Mouse (Mus musculus): ENCODE measurements around the gene Cacna1c.

The Cacna1c gene

DNA sequence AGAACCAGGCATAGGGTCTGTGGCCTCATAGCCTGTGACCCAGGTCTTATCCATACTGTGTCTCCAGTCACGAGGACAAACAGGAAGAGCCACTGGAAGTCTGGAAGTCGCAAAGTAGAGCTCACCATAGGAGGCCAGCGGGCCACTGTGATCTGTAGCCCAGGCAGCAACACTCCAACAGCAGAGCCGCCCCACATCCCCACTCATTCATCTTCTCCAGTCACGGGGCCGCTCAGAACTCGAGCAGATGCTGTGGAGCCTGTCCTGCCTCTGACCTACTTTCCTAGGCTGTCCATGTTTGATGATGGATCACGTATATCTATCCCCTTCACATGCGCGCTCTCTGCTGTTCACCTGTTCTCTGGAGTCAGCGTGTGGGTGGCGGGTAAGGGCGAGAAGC is 246.0 kb downstream of the Cacna1c start:
- DNase-seq: no peak

DNA sequence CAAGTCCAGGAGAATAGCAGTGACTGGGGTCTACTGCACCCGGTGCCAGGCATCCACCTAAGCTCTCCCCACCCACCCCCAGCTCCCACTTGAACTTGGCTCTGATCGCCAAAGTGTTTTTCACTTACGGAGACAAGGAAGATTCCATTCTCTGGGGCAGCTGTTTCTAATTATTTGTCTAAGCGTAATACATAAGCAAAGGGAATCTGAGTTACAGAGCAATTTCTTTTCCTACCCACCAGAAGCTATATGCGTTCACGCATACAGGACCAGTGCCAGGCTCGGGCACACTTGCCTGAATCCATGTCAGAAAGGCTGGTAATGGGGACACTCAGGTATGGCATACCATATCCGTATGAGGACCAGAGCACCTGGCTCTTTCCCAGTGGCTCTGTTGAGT is 248.9 kb downstream of the Cacna1c start:
- no peak for DNase-seq

DNA sequence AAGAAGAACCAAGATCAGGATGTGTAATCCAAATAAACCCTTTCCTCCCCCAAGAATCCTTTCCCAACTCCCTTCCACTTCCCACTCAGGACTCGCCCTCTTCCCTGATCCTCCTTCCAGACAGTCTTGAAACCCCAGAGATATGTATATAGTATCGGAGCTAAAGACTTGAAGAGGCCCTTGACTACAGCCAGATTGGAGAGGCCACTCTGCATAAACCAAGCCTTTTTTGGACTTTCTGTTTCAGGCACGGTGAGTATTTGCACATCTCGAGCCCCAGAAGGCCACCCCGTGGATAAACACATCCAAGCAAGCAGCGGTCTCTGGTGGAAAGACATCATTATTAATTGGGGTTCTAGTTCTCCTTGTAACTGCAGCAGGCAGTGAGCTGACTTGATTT is 249.6 kb downstream of the Cacna1c start:
- peak; percentile 31 to 59 for DNase-seq

DNA sequence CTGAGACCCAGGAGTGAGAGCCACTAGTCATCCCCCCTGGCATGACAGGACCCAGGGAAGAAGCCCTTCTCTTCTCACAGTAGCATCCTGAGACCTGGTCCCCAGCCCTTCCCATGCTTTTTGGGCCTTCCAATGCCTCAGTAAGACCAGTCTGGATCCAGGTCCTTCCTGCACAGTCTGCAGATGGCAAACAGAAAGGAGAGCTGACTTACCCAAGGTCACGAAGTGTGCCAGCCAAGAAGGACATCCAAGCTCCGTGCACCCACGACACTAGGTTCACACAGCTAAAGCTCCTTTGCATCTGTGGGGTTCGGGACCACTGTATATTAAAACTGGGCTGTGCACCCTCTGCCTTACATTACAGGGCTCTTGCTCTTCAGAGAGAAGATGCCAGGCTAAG is 252.1 kb downstream of the Cacna1c start:
- DNase-seq: no peak

DNA sequence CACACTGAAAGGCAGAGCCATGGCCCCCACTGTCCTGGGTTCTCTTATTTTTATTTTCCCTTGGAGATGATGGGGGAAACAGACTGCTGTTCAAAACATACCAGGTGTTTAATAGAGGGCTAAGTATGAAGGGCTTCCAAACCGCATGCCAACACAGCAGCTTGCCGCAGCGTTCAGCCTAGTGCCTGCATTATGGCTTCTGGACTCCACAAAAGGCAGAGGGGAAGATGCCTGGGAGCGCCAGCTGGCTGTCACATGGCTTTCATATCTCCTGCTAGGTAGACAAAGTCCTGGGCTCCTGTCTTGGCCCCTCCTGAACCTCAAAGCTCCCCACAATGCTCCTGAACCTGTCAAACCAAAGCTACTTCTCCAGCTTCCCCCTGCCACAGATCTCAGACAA is 254.4 kb downstream of the Cacna1c start:
- DNase-seq: no peak

DNA sequence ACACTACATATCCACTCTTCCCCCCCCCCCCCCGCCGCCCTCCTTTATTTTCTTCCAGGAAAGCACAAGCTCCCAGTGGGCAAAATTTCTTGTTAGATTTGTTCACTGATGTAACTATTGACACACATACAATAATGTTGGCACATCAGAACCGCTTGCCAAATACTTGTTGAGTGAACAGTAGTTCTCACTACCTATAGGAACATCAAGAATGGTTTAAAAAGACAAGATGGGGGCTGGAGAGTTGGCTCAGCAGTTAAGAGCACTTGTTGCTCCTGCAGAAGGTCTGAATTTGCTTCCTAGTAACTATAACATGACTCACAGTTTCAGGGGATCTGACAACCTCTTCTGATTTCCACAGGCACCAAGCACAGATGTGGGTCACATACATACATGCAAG is 255.2 kb downstream of the Cacna1c start:
- no peak for DNase-seq

DNA sequence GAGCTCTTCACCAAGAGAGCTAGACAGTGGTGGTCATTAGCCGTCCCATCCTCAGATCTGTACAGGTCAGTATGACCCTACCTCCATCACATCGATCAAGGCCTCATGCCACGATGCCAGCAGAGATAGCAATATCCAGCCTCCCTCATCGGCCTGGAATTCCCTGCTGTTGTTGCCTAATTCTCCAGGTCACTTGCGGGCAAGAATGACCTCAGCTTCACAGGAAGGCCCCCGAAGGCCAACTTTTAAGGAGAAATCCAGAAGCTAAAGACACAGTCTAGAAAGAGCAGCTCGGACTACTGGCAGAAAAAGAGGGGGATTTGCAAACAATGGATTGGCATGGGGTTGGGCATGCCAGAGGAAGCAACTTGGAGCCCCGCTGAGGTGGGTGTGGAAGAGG is 256.6 kb downstream of the Cacna1c start:
- DNase-seq: no peak

DNA sequence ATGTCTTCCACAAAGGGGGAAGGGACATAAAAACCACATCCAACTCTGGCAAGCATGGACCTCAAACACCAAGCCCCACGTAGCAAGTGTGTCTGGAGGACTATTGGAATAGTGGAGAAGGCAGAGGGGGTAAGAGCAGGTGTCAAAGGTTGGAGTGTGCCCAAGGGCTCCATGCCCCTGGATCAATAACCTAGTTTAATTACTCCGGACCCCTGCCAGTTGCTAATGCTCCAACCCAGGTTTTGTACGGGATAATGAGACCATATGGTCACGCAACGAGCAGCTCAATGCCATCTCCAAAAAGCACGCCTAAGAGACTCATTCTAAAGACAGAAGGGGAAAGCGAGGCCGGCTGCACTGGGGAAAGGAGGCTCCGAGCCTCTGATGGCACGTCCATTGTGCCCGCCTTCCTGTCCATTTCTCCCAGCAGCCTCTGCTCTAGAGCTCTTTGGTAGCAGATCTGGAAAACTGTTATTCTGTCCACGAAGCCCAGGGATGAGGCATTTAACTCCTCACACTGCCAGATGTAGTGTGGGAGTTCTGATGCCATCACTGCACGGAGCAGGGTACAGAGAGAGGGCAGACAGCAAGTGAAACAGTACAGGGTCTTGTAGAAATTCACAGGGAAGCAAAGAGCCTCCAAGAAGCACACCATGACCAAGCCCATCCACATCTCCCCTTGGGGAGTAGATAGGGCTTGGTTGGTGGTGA is 257.7 kb downstream of the Cacna1c start:
- no peak for DNase-seq

DNA sequence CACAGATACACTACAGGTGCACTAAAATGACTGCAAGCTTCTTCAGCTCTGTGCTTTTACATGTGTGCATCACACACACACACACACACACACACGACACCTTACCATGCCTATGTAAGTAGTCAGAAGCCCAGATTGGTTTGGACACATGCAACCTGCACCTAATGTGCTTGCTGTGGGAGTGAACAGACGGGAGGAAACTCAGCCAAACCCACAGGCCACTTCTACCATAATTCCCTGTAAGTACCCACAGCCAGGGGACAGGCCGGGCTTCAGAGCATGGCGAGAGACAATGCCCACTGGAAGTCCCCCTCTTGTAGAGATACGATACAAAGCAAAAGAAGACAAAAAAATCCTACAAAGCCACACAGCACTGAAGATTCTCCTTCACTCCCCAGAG is 258.7 kb downstream of the Cacna1c start:
- DNase-seq: no peak

DNA sequence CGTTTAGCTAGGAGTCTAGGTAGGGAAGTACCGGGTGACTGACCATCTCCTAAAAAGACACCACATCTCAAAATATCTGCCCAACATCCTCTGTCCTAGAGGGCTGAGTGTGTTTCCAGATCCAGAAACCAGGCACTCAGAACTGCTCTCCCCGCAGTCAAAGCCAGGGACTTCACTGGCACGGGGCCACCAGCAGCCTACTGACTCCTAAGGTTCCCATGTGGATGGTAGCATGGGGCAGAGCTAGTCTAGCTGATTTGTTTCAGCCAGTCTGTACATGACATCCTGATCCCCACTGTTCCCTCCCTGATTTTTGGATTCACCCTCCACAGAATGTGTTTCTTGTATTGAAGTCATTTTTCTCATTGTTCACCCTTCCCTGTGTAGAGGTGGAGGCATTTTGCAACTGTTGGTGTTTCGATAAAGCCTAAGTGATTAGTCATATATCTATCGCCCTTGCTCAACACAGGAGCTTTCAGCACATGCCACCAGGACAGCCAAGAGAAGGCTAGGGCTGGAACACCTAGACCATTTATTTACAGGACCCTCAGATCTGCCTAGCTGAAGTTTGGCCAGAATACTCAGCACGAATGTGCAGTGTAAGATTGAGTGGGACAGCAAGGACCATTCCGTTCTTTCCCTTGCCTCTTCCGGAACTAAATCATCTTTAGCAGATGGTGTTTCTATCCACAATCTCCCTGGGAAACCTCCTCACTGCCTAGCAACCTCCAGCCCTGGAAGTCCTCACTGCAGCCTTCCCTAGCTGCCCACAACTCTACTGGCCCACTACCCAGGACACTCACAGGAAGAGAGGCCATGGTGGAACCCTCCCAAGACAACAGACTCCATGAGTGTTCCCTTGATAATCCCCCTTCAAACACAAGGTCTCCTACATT is 260.4 kb downstream of the Cacna1c start:
- peak in 1 of 2 experiments; percentile 35 for DNase-seq

DNA sequence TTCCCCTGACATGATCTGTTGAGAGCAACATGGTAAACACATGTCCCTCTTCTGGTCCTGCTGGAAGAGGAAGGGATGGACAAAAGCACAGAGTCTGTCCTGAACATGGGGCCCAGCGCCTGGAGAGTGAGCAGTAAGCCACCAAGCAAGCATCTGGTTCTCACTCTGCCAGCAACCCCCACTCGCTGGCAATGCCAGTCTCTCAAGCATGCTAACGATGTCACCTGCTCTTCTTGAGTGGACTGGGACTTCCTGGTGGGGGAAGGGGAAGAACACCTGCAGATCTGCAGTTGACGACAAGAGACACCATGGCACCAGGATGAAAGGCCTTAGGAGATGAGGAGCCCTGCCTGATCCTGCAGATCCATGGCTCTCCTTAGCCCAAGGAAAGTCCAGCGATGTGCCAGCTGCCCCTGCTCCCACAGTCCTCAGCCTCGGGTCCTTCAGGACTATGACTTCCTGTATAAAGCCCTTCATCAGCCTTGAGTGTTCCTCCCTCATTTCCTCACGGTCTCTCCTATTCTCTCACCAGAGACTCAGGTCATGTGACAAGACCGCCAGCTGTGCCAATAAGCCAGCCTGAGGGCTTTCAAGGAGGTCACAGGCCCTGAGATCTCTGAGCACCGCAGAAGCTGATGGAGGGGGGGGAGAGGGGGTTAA is 261.8 kb downstream of the Cacna1c start:
- peak; percentile 62 to 84 for DNase-seq

DNA sequence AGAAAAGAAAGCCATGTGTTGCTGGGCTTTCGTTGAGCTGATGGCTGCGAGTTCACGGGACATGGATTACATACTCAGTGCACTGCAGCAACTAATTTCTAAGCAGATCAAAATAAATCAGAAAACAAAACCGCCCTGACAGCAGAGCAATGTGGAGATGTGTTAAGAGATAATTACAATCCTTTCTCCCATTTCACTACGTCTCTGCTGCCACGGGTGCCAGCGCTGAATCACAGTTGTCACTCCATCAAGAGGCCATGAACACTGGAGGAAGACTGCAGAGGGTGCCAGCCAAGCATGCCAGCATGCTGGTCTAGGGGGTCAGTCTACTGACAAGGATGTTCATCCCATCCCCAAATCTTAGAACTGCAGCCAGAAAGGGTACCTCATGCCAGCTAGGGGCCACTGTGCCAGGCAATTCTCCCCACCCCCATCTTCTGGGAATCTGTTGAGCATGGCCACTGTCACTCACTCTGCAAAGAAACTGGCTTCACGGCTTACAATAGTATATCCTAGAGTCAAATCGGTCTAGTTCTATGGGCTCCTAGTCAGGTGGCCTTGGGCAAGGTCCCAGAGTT is 263.1 kb downstream of the Cacna1c start:
- DNase-seq: no peak

DNA sequence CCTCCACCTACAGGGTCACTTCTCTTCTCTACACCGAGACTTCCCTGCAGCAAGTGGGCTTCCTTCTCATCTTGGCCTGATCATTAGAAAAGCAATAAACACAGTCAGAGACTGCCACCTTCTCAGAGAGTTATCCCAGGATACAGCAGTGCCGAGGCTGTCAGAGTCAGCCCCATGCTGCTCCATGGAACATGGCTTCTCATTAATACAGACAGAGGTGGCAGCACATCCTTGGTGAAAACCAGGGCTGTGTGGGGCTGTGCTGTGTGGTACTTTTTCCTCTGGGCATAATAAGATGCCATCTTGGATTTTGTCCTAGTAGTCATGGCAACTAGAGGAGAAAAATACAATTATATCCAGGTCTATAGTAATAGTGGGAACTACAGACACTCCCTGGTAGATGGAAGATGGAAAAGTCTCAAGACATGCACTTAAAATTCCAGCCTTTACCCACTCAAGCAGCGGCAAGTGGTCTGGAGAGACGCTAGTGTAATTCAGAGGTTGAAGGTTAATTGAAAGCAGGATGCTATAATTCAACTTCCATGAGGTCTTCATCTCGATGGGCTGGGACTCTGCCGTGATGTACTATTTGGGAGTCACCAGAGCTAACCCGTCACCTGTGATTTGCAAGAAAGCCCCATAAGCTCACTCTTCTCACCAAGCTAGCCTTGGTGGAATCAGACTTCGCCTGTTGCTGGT is 264.1 kb downstream of the Cacna1c start:
- no peak for DNase-seq

DNA sequence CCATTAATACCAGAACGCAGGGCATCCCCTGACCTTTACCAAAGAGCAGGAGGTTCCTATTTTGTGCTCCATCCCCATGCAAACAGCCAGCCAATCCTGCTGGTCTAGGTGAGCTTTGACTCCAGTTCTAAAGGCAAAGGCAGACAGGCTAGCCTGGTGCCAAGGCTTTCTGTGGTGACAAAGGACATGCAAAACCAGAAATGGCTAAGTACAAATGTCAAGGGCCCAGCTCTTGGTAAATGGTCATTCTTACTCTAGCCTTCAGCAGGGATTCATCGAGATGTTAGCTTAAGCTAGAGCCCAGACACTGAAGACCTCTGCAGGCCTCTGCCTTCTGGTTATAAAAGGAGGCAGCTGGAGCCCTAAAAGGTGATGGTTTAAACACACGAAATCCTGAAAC is 269.5 kb downstream of the Cacna1c start:
- DNase-seq: no peak

DNA sequence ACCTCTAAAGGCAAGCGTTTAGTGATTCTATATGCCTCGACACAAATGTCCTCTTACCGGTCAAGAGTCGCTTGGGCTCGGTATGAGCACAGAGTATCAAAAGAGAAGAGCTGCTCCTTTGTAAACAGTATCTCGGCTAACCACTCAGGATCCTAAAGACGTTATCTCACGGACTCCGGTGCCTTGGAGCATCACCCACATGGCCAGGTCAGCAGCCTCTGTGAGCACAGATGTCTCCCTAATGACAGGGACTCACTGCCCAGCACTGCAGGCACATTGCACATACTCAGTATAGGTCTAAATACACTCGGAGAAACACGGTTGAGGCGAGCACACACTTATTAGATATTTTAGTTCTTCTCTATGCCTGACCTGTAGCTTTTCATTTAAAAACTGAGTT is 271.8 kb downstream of the Cacna1c start:
- DNase-seq: no peak

DNA sequence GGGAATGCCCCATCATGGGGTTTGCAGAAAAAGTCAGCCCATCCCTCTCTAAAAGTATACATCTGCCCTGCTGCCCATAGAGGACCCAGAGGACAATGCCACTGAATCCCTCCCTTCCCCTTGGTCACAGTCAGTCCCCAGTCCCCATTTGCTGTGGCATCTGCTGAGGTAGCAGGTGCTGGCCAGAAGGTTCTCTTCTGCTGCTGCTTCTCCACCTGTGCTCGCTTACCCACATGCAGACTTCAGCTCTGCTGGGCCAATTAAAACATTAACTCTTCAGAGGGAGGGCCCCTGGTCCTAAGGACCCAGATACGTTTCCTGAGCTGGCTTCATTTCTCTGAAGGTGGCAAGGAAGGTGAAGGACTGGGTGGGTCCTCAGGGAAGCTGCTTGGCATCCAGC is 272.3 kb downstream of the Cacna1c start:
- DNase-seq: no peak

DNA sequence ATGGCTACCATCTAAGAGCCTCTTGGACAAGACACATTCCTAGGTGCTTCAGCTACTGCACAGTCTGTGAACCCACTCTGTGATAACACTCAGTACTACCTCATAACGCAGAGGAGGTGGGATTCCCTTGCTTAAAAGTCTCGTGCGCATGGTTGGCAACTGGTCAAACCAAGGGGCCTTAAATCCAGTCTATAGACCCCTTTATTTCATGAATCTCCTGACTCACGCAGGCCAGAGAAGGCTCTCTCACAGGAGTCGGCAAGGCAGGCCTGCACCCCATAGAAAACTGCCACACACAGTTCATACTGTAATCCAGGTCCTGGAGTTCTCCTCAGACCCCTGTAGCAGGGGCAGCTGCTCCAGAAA is 273.0 kb downstream of the Cacna1c start:
- no peak for DNase-seq

DNA sequence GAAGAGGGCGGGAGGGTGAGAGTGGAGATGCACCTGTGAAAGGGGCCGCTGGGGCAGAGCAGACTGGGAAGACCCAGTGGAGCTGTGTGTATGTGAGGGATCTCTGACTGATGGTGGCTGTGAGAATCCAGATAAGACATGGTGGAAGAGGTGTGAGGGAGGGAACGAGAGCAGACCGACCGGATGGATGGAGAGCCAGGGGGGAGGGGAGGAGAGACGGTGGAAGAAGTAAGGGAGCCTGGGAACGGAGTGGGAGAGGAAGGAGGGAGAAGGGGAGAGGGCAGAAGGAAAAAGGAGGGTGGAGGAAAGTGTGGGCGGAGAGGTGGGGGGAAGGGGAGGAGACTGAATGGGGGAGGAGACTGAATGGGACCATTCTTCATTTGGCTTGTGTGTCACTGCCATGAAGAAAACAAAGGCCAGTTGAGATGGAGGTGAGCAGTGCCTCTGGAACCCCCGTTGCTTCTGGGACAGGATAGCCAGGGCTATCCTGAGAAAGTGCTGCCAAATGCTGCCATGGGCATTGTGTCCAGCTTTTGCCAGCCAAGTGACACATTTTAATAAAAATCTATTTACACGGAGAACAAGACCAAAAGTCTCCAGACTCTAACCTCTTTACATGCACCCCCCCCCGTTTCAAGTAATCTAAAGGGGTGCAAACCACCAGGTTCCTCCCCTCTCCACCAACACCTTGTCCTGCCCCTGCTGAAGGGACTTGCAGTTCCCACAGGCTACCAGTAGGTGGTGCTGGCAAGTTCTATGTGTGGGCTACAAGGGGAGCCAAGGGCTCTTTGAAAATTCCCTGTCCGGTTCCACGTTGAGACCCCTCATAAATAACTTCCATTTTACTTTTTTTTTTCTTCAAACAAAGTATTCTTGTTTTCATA is 273.6 kb downstream of the Cacna1c start:
- peak; percentile 79 to 86 for DNase-seq

DNA sequence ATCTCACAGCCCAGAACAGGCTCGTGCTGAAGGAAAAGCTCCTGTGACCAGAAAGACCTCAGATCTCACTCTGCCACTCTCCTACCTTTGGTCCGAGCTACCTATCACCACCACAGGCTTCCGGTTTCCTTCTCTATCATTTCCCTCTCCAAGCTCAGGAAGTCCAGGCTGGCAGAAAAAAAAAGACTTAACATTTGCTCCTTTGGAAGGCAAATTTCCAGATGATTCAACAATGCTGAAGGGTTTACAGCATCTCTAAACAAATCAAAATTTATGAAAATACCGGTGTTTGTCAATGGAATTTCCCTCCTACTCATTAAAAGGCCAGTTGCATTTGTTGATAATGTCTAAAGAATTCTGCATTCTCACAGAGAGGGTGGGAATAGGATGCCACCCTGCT is 288.0 kb downstream of the Cacna1c start:
- DNase-seq: no peak

DNA sequence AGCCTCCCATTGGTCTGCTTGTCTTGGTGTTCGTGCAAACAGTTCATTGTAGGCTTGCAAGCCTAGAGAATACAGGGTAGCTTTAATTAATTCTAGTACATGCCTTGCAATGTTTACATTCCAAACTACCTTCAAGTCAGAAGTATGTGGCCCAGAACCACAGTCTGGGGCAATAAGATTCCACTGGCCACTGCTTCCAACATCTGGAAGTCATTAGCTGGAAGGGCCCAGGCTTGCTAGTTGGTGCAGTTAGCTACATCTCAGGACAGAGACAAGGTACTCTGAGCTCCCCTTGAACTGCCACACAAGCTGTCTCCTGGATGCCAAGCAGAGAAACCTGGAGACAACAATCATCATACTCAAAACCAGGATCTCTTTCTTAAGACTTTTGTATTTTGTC is 288.5 kb downstream of the Cacna1c start:
- no peak for DNase-seq

DNA sequence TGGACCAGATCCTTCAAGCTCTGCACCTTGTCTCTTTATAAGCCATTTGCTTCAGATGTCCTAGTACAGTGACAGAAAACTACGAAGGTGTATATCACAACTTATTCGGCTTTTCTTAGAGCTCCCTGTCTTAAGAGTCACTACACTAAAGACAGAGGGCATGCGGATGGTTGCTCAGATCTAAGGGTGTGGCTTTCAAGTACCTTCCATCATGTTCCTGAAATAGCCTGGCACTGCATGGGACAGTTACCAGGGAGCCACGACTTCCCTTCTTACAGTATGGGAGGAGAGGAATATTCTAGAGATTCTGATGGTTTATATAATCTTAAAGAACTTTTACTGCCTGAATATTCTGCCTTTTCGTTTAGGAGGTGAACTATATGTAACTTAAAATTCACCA is 289.3 kb downstream of the Cacna1c start:
- no peak for DNase-seq

DNA sequence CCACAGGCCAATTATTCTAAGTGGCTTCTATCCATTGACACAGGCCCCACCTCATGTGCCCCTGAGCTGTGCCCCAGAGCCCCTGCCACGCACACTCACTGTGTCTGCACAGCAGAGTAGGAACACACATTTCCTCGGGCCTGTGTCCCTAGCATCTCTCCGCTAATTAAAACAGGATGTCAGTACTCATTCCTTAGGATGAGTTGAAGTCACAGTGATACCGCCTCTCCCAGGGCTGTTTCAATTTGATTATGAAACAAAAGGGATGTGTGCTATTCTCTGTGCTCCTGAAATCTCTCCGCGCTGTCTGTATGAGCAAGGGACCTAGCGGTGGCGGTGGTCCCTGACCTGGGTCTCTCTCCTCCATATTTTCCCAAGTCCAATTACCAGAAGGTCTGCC is 296.5 kb downstream of the Cacna1c start:
- no peak for DNase-seq

Measured in lung, postnatal 4 days (tissue).